Mouse (Mus musculus): ENCODE measurements around the gene Glce. TPM values are rescaled to one million over a fixed set of nuclear protein-coding genes. Genes with fewer than 3 reads are reported as not detected.

Glce gene
- polyA plus RNA-seq, 1 experiment = 32.0 TPM

DNA sequence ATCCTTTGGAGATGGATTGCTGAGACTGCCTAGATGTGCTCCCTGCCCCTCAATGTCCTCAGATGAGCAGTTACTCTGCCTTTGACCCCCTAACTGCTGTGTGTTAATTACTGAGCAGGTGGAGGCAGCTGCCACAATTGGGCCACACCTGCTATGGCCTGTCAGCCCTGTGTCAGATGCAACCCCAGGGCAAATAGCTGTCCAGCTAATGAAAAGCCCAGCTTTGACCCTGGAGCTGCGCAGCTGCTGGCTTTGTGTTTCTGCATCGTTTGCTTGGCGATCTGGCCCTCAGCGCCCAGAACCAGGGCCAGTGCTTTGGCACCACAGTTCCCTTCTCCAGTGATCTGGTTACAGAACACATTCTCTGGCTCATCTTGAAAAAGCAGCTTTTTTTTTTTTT, 43.7 kb upstream of the Glce start:
- no peak for TF ChIP-seq E2F4 (IDR thresholded peaks at IDR 0.05; ENCODE audit: insufficient read depth)
- no peak for TF ChIP-seq CEBPB (IDR thresholded peaks at IDR 0.05; ENCODE audit: insufficient read depth, poor library complexity, severe bottlenecking)
- TF ChIP-seq MAX (IDR thresholded peaks at IDR 0.05; ENCODE audit: low read depth) = no peak
- peak; percentile 100 for TF ChIP-seq MYOD1 (IDR thresholded peaks at IDR 0.05; ENCODE audit: control insufficient read depth in 1 of 3, insufficient read length in 2 of 3, low read depth in 2 of 3)
- TF ChIP-seq SRF (IDR thresholded peaks at IDR 0.05; ENCODE audit: control insufficient read depth, insufficient read length, low read depth) = no peak
- TF ChIP-seq TCF3 (IDR thresholded peaks at IDR 0.05; ENCODE audit: insufficient read length, low read depth) = peak; percentile 98
- peak; percentile 98 for TF ChIP-seq TCF12 (IDR thresholded peaks at IDR 0.05; ENCODE audit: insufficient read depth, poor library complexity, severe bottlenecking)
- TF ChIP-seq POLR2A (IDR thresholded peaks at IDR 0.05; ENCODE audit: insufficient read length, low read depth) = no peak
- no peak for TF ChIP-seq REST (IDR thresholded peaks at IDR 0.05; ENCODE audit: insufficient read depth, insufficient read length)
- TF ChIP-seq USF1 (IDR thresholded peaks at IDR 0.05; ENCODE audit: low read depth) = no peak
- TF ChIP-seq MYOG (IDR thresholded peaks at IDR 0.05; ENCODE audit: control insufficient read depth in 1 of 3, insufficient read depth in 1 of 3, insufficient read length in 2 of 3, low read depth in 2 of 3) = peak; percentile 94 to 99 (median 97)
- TF ChIP-seq POLR2AphosphoS2 (IDR thresholded peaks at IDR 0.05; ENCODE audit: insufficient read length, low read depth) = no peak
- Histone ChIP-seq H3K4me2 (ENCODE audit: low read depth) (peak overlapping the region; percentile 57), H3K27me3 (ENCODE audit: control insufficient read depth, insufficient read depth, insufficient read length) (no peaks in the 10 kb centered on the region), H3K36me3 (ENCODE audit: control insufficient read depth, insufficient read depth) (no peaks in the 10 kb centered on the region), H3K79me2 (ENCODE audit: control insufficient read depth, insufficient read depth) (no peaks in the 10 kb centered on the region), H3ac (ENCODE audit: control insufficient read depth, insufficient read length) (no peak overlapping the region), H3K4me3 (no peak overlapping the region)

- no peak overlapping the region for H3K4me2 ChIP-seq (ENCODE audit: low read depth)
- H3ac ChIP-seq (ENCODE audit: control insufficient read depth, insufficient read length) = no peak overlapping the region
- H3K4me3 ChIP-seq = no peak overlapping the region
- H3K27me3 ChIP-seq (ENCODE audit: control insufficient read depth, insufficient read depth, insufficient read length) = no peaks in the 10 kb centered on the region
- no peaks in the 10 kb centered on the region for H3K36me3 ChIP-seq (ENCODE audit: control insufficient read depth, insufficient read depth)
- TF ChIP-seq CEBPB (IDR thresholded peaks at IDR 0.05; ENCODE audit: insufficient read depth, poor library complexity, severe bottlenecking) = no peak
- no peak for TF ChIP-seq SRF (IDR thresholded peaks at IDR 0.05; ENCODE audit: control insufficient read depth, insufficient read length, low read depth)
- no peak for TF ChIP-seq E2F4 (IDR thresholded peaks at IDR 0.05; ENCODE audit: insufficient read depth)
- TF ChIP-seq MYOG (IDR thresholded peaks at IDR 0.05; ENCODE audit: control insufficient read depth in 1 of 3, insufficient read depth in 1 of 3, insufficient read length in 2 of 3, low read depth in 2 of 3) = no peak
- no peak for TF ChIP-seq REST (IDR thresholded peaks at IDR 0.05; ENCODE audit: insufficient read depth, insufficient read length)
- no peaks in the 10 kb centered on the region for H3K79me2 ChIP-seq (ENCODE audit: control insufficient read depth, insufficient read depth)
These were observed 40.4 kb upstream of the Glce start for GRCm38 (mm10) chr9:62162889-62163291.

- Histone ChIP-seq H3K4me3 (no peak overlapping the region), H3K27me3 (ENCODE audit: control insufficient read depth, insufficient read depth, insufficient read length) (no peaks in the 10 kb centered on the region), H3K4me2 (ENCODE audit: low read depth) (no peak overlapping the region), H3ac (ENCODE audit: control insufficient read depth, insufficient read length) (no peak overlapping the region), H3K36me3 (ENCODE audit: control insufficient read depth, insufficient read depth) (no peaks in the 10 kb centered on the region), H3K79me2 (ENCODE audit: control insufficient read depth, insufficient read depth) (no peaks in the 10 kb centered on the region)
- TF ChIP-seq MYOD1 (IDR thresholded peaks at IDR 0.05; ENCODE audit: control insufficient read depth in 1 of 3, insufficient read length in 2 of 3, low read depth in 2 of 3) = no peak
- no peak for TF ChIP-seq USF1 (IDR thresholded peaks at IDR 0.05; ENCODE audit: low read depth)
These were observed 38.3 kb upstream of the Glce start for GRCm38 (mm10) chr9:62160788-62161187.

DNA sequence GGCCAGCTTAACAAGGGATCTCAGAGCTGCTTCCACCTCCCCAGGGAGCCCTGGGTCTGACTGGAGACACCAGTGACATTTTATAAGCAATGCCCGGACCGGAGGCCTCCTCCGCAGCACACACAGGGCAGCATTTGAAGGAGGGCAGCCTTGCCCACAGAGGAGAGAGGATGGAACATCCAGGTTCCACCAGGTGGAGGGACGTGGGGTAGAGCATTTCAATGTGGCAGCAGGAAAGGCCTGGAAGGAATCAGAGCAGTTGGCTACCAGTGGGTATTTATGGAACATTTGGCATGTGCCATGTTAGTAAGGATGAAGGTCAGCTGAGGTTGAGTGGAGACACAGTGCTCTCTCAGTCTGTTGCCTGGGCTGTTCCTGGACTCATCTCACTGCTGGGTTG, 36.3 kb upstream of the Glce start:
- H3K36me3 ChIP-seq (ENCODE audit: control insufficient read depth, insufficient read depth) = no peaks in the 10 kb centered on the region
- H3K4me2 ChIP-seq (ENCODE audit: low read depth) = no peak overlapping the region
- no peaks in the 10 kb centered on the region for H3K79me2 ChIP-seq (ENCODE audit: control insufficient read depth, insufficient read depth)
- TF ChIP-seq CEBPB (IDR thresholded peaks at IDR 0.05; ENCODE audit: insufficient read depth, poor library complexity, severe bottlenecking) (no peak), MAX (IDR thresholded peaks at IDR 0.05; ENCODE audit: low read depth) (no peak), POLR2AphosphoS2 (IDR thresholded peaks at IDR 0.05; ENCODE audit: insufficient read length, low read depth) (no peak), TCF3 (IDR thresholded peaks at IDR 0.05; ENCODE audit: insufficient read length, low read depth) (no peak), SRF (IDR thresholded peaks at IDR 0.05; ENCODE audit: control insufficient read depth, insufficient read length, low read depth) (no peak), POLR2A (IDR thresholded peaks at IDR 0.05; ENCODE audit: insufficient read length, low read depth) (no peak), E2F4 (IDR thresholded peaks at IDR 0.05; ENCODE audit: insufficient read depth) (no peak), MYOG (IDR thresholded peaks at IDR 0.05; ENCODE audit: control insufficient read depth in 1 of 3, insufficient read depth in 1 of 3, insufficient read length in 2 of 3, low read depth in 2 of 3) (no peak), REST (IDR thresholded peaks at IDR 0.05; ENCODE audit: insufficient read depth, insufficient read length) (no peak), TCF12 (IDR thresholded peaks at IDR 0.05; ENCODE audit: insufficient read depth, poor library complexity, severe bottlenecking) (no peak), MYOD1 (IDR thresholded peaks at IDR 0.05; ENCODE audit: control insufficient read depth in 1 of 3, insufficient read length in 2 of 3, low read depth in 2 of 3) (no peak), USF1 (IDR thresholded peaks at IDR 0.05; ENCODE audit: low read depth) (no peak)
- H3K4me3 ChIP-seq = no peak overlapping the region
- H3K27me3 ChIP-seq (ENCODE audit: control insufficient read depth, insufficient read depth, insufficient read length) = no peaks in the 10 kb centered on the region
- H3ac ChIP-seq (ENCODE audit: control insufficient read depth, insufficient read length) = no peak overlapping the region

- Histone ChIP-seq H3K79me2 (ENCODE audit: control insufficient read depth, insufficient read depth) (no peaks in the 10 kb centered on the region), H3K4me2 (ENCODE audit: low read depth) (no peak overlapping the region), H3ac (ENCODE audit: control insufficient read depth, insufficient read length) (no peak overlapping the region), H3K4me3 (no peak overlapping the region), H3K36me3 (ENCODE audit: control insufficient read depth, insufficient read depth) (no peaks in the 10 kb centered on the region), H3K27me3 (ENCODE audit: control insufficient read depth, insufficient read depth, insufficient read length) (no peaks in the 10 kb centered on the region)
- TF ChIP-seq E2F4 (IDR thresholded peaks at IDR 0.05; ENCODE audit: insufficient read depth) (no peak), SRF (IDR thresholded peaks at IDR 0.05; ENCODE audit: control insufficient read depth, insufficient read length, low read depth) (no peak), MYOD1 (IDR thresholded peaks at IDR 0.05; ENCODE audit: control insufficient read depth in 1 of 3, insufficient read length in 2 of 3, low read depth in 2 of 3) (no peak), POLR2A (IDR thresholded peaks at IDR 0.05; ENCODE audit: insufficient read length, low read depth) (no peak), CEBPB (IDR thresholded peaks at IDR 0.05; ENCODE audit: insufficient read depth, poor library complexity, severe bottlenecking) (no peak), MAX (IDR thresholded peaks at IDR 0.05; ENCODE audit: low read depth) (no peak), TCF3 (IDR thresholded peaks at IDR 0.05; ENCODE audit: insufficient read length, low read depth) (no peak), USF1 (IDR thresholded peaks at IDR 0.05; ENCODE audit: low read depth) (no peak), TCF12 (IDR thresholded peaks at IDR 0.05; ENCODE audit: insufficient read depth, poor library complexity, severe bottlenecking) (no peak), MYOG (IDR thresholded peaks at IDR 0.05; ENCODE audit: control insufficient read depth in 1 of 3, insufficient read depth in 1 of 3, insufficient read length in 2 of 3, low read depth in 2 of 3) (no peak), REST (IDR thresholded peaks at IDR 0.05; ENCODE audit: insufficient read depth, insufficient read length) (no peak), POLR2AphosphoS2 (IDR thresholded peaks at IDR 0.05; ENCODE audit: insufficient read length, low read depth) (no peak)
These were observed 33.4 kb upstream of the Glce start for GRCm38 (mm10) chr9:62155821-62156220.

Measured in myocyte (in vitro differentiated cells).